Mouse (Mus musculus): ENCODE results near the gene Cyp2b10.

- TF ChIP-seq CTCF (IDR thresholded peaks at IDR 0.05; ENCODE audit: extremely low read depth, insufficient read depth, insufficient read length, insufficient replicate concordance) (no peak), POLR2A (IDR thresholded peaks at IDR 0.05; ENCODE audit: low read depth, low read length) (no peak)
Observed at GRCm38 (mm10) chr7:25862365-25862764, 35.1 kb upstream of the Cyp2b10 start.

All from spleen, adult 2 months (tissue).